Mouse (Mus musculus): ENCODE measurements around the gene Idh3a. TPM values are rescaled to one million over a fixed set of nuclear protein-coding genes. Genes with fewer than 3 reads are reported as not detected.

The Idh3a gene
- polyA plus RNA-seq, 1 experiment from 2014 or later, result 104 TPM

DNA sequence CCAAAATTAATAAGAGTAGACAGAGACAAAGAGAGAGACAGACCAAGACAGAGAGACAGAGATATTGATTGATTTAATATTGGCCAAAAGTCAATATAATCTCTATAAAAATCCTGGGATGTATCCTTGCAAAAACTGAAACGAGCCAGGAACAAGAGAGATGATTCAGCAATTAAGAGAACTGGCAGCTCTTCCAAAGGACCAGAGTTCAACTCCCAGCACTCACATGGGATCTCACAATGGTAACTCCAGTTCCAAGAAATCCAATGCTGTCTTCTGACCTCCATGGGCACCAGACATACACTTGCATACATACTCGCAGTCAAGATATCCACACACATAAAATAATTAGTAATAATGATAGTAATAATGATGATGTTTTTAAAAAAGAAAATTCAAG lies 66.6 kb downstream of the Idh3a start:
- Histone ChIP-seq H3K27ac (no peak overlapping the region), H3K4me2 (no peak overlapping the region), H3K9ac (replicated peaks) (no peak overlapping the region), H3K9me3 (no peaks in the 10 kb centered on the region), H3K27me3 (no peaks in the 10 kb centered on the region), H3K4me1 (replicated peaks) (no peaks in the 10 kb centered on the region), H3K4me3 (replicated peaks) (no peak overlapping the region), H3K36me3 (no peaks in the 10 kb centered on the region)
- WGBS, result 84% methylated on average over 2 of the region's 2 CpGs
- ATAC-seq (ENCODE audit: insufficient number of reproducible peaks, insufficient read depth, low FRiP score, low TSS enrichment, low read depth), result no peak

Other genes with a start within 250 kb of the Idh3a start
- 5.4 and 7.1 TPM in 2 replicates for gene Dmxl2, start 84.7 kb upstream of the Idh3a start, polyA plus RNA-seq (2016; fragmentation: Nextera tagmentation; extraction: Ambion mirVana)
- not detected in 2 replicates for gene Sh2d7, start 47.4 kb upstream of the Idh3a start, polyA plus RNA-seq (2016; fragmentation: Nextera tagmentation; extraction: Ambion mirVana)
- 22.3 and 23.0 TPM in 2 replicates for gene Cib2, start 26.1 kb upstream of the Idh3a start, polyA plus RNA-seq (2016; fragmentation: Nextera tagmentation; extraction: Ambion mirVana)
- 0.12 and 0.20 TPM in 2 replicates for gene Acsbg1, start 75.5 kb downstream of the Idh3a start, polyA plus RNA-seq (2016; fragmentation: Nextera tagmentation; extraction: Ambion mirVana)
- 5.6 and 6.9 TPM in 2 replicates for gene Dnaja4, start 112.5 kb downstream of the Idh3a start, polyA plus RNA-seq (2016; fragmentation: Nextera tagmentation; extraction: Ambion mirVana)
- gene Wdr61, start 148.2 kb downstream of the Idh3a start, polyA plus RNA-seq (2016; fragmentation: Nextera tagmentation; extraction: Ambion mirVana), result 155 and 166 TPM in 2 replicates
- gene Crabp1, start 178.4 kb downstream of the Idh3a start, polyA plus RNA-seq (2016; fragmentation: Nextera tagmentation; extraction: Ambion mirVana), result 302 and 358 TPM in 2 replicates